Mouse (Mus musculus) midbrain, embryonic 16.5 days (tissue): ENCODE data around the gene Fbll1. TPM values are rescaled to one million over a fixed set of nuclear protein-coding genes. Genes with fewer than 3 reads are reported as not detected.
A peak's percentile ranks its signal among the peaks of the same experiment; 100 is the strongest.

Experiments used
- ATAC-seq: fragments of 200-750 bp; cut with Nextera tagmentation; 2 replicates; pipeline ENCODE4 v1.8.0; 2017; ENCODE audit warnings: moderate TSS enrichment
- H3K27ac ChIP-seq: fragments of 300-500 bp; sonication (generic); 2 replicates; pipeline ENCODE4 v1.5.1; 2014; ENCODE audit warnings: mild to moderate bottlenecking, low read length, mixed read lengths
- H3K27me3 ChIP-seq: fragments of 300-500 bp; sonication (generic); 2 replicates; pipeline ENCODE4 v1.6.1; 2014; ENCODE audit warnings: low read depth, low read length, mixed read lengths; ENCODE audit not compliant: control insufficient read depth, insufficient read depth
- H3K36me3 ChIP-seq: fragments of 300-500 bp; sonication (generic); 2 replicates; pipeline ENCODE4 v1.6.1; 2014; ENCODE audit warnings: mild to moderate bottlenecking, low read length, moderate library complexity, mixed read lengths; ENCODE audit not compliant: control insufficient read depth, insufficient read depth
- H3K4me1 ChIP-seq: fragments of 300-500 bp; sonication (generic); 2 replicates; pipeline ENCODE4 v1.6.1; 2014; ENCODE audit warnings: mild to moderate bottlenecking, low read length, mixed read lengths; ENCODE audit not compliant: control insufficient read depth, insufficient read depth
- H3K4me2 ChIP-seq: fragments of 300-500 bp; sonication (generic); 2 replicates; pipeline ENCODE4 v1.6.1; 2014; ENCODE audit warnings: mild to moderate bottlenecking, low read length, mixed read lengths
- H3K4me3 ChIP-seq: fragments of 300-500 bp; sonication (generic); 2 replicates; pipeline ENCODE4 v1.5.1; 2014; ENCODE audit warnings: low read depth, mild to moderate bottlenecking, low read length, moderate library complexity, mixed read lengths
- H3K9ac ChIP-seq: fragments of 300-500 bp; sonication (generic); 2 replicates; pipeline ENCODE4 v1.6.1; 2014; ENCODE audit warnings: low read depth, low read length, mixed read lengths
- H3K9me3 ChIP-seq: fragments of 300-500 bp; sonication (generic); replicated peaks from 2 replicates; pipeline ENCODE4 v1.6.1; 2014; ENCODE audit warnings: mild to moderate bottlenecking, low read length, mixed read lengths; ENCODE audit not compliant: control insufficient read depth, poor library complexity, severe bottlenecking
- WGBS: fragments of 180-500 bp; shearing (Covaris S2); extraction: QIAGEN DNeasy Blood & Tissue Kit; methylation state at CpG from one replicate; pipeline ENCODE4 v1.1.7; 2014; 5-methylcytosine and 5-hydroxymethylcytosine counted together
- microRNA counts: library from miRNA; unstranded; fragments of <30 nt; microRNA quantifications from one replicate; lab custom pipeline; 2016
- microRNA-seq: library from miRNA; unstranded; fragments of <30 nt; microRNA quantifications from one replicate; pipeline ENCODE4, GENCODE M21; 2017
- polyA plus RNA-seq: library from polyadenylated mRNA; unstranded; fragments of >200 nt; fragmentation: Nextera tagmentation; extraction: Ambion mirVana; gene quantifications from 2 replicates; pipeline ENCODE4 v1.2.1, GENCODE M21; 2015

The Fbll1 gene
- polyA plus RNA-seq, 1 experiment from 2014 or later, result 18.9 TPM

- Histone ChIP-seq H3K9me3 (no peaks in the 10 kb centered on the region), H3K27me3 (no peaks in the 10 kb centered on the region), H3K9ac (no peak overlapping the region), H3K36me3 (no peaks in the 10 kb centered on the region), H3K4me3 (no peak overlapping the region), H3K4me1 (no peaks in the 10 kb centered on the region), H3K4me2 (no peak overlapping the region), H3K27ac (no peak overlapping the region)
- WGBS, result 67% methylated on average over 4 of the region's 4 CpGs
- no peak for ATAC-seq
These were observed 43.7 kb downstream of the Fbll1 start for GRCm38 (mm10) chr11:35754906-35755418.

DNA sequence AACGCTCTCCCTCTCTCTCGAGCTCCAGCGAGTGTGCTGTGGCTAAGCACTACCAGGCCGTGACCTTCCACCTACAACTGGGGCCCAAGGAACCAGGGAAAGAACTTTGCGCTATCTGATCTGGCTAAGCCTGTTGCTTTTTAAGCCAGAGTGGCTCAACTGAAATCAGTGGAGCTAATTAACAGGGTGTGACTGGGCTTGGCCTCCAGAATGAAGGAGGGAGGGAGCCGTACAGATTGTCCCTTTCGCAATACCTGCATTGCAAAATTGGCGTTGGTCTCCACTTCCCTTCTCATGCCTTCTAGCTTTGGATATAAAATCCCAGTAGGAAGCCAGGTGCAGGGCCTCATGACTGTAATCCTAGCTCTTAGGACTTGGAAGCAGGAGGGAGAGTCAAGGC lies 48.1 kb downstream of the Fbll1 start:
- ATAC-seq, result no peak
- Histone ChIP-seq H3K9me3 (no peaks in the 10 kb centered on the region), H3K27ac (no peak overlapping the region), H3K36me3 (no peaks in the 10 kb centered on the region), H3K4me2 (no peak overlapping the region), H3K9ac (no peak overlapping the region), H3K4me1 (no peaks in the 10 kb centered on the region), H3K27me3 (no peaks in the 10 kb centered on the region), H3K4me3 (no peak overlapping the region)
- WGBS, result 77% methylated on average over 8 of the region's 8 CpGs

MicroRNA genes within 50 kb of the gene (microRNA counts, 519-probe panel; counts per million panel counts)
- 3,406 counts per million, percentile 94 among the panel's probes with 10 or more counts for microRNA mmu-miR-103 (lab: Ali Mortazavi, UCI)

Small RNAs within 50 kb of the gene (microRNA-seq; reads per million reads assigned to microRNA genes)
- gene Mir103-1, result 3.6 reads per million, percentile 17 among the genes with 10 or more reads in this experiment

Other genes with a start within 250 kb of the Fbll1 start
- gene Pank3, start 29.4 kb downstream of the Fbll1 start, polyA plus RNA-seq, result 20.5 and 22.4 TPM in 2 replicates
- gene Rars, start 35.6 kb upstream of the Fbll1 start, polyA plus RNA-seq, result 70.2 and 71.9 TPM in 2 replicates
- 6.9 and 7.8 TPM in 2 replicates for gene Wwc1, start 181.6 kb upstream of the Fbll1 start, polyA plus RNA-seq